Mouse (Mus musculus): ENCODE measurements around the gene Lin52. TPM values are rescaled to one million over a fixed set of nuclear protein-coding genes. Genes with fewer than 3 reads are reported as not detected.

The Lin52 gene
- polyA plus RNA-seq, 1 experiment from 2014 or later, result 31.9 TPM

DNA sequence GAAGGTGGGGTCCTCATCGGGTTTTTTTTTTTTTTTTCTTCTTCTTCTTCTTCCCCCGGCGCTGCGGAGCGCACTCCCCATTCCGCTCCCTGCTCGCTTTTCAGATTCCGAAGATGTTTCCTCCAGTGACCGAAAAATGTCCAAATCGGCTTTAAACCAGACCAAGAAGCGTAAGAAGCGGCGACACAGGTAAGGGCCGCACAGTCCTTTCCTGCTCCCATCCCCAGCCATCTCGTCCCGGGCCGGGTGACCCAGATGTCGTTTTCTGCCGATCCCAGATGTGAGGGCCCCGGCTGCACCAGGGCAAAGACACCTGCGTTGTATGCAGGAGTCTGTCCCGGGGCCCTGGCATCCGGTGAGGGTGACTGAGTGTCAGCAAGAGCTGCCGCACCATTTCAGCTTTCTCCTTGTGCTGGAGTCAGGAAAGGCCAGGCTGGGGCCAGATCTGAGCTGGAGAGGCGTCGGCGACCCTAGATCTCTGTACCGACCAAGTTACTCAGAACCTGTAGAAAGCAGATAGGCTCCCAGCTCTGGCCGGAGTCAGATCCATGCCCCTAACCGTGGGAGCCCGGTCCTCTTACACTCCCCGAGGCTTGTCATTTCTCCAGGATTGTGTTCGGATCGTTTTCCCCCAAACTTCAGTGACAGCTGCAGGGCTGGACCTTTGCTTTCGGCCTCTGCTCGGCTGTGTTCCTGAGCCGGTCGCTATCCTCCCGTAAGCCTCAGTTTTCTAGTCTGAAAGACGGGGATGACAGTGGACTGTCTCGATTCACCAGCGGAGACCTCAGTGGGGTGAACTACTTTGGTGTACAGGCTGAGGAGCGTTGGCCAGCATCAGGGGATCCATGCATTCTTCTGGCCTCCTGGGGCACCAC lies 120.5 kb downstream of the Lin52 start:
- H3K9ac ChIP-seq (ENCODE audit: low read depth, low read length), result no peak overlapping the region
- H3K4me3 ChIP-seq (ENCODE audit: low read length), result peak overlapping the region; percentile 16; the same call in 1 of the 2 replicates
- 3% methylated on average over 43 of the region's 43 CpGs for WGBS

GRCm38 (mm10) chr12:84572341-84572720 lies 121.1 kb downstream of the Lin52 start:
- peaks cover 42% of the 10 kb centered on the region for H3K27me3 ChIP-seq (replicated peaks; ENCODE audit: control insufficient read depth, insufficient read depth, low read length)
- H3K27ac ChIP-seq (ENCODE audit: low read depth, low read length), result no peak overlapping the region
- H3K4me1 ChIP-seq (ENCODE audit: control insufficient read depth, insufficient read depth, low read depth, low read length), result peaks cover 5% of the 10 kb centered on the region; the same call in 1 of the 2 replicates
- no peak overlapping the region for H3K4me3 ChIP-seq (ENCODE audit: low read length)
- H3K36me3 ChIP-seq (ENCODE audit: control insufficient read depth, insufficient read depth, low read length), result no peaks in the 10 kb centered on the region
- 5% methylated on average over 7 of the region's 7 CpGs for WGBS
- H3K4me2 ChIP-seq (ENCODE audit: low read length), result no peak overlapping the region
- no peaks in the 10 kb centered on the region for H3K9me3 ChIP-seq (ENCODE audit: control insufficient read depth, low read length)
- no peak for ATAC-seq
- H3K9ac ChIP-seq (ENCODE audit: low read depth, low read length), result no peak overlapping the region

More for the DNA sequence above, 120.5 kb downstream of the Lin52 start:
- peaks cover 5% of the 10 kb centered on the region; the same call in 1 of the 2 replicates for H3K4me1 ChIP-seq (ENCODE audit: control insufficient read depth, insufficient read depth, low read depth, low read length)
- peaks cover 44% of the 10 kb centered on the region for H3K27me3 ChIP-seq (replicated peaks; ENCODE audit: control insufficient read depth, insufficient read depth, low read length)
- H3K27ac ChIP-seq (ENCODE audit: low read depth, low read length), result no peak overlapping the region
- H3K4me2 ChIP-seq (ENCODE audit: low read length), result peak overlapping the region; percentile 5; the same call in 1 of the 2 replicates
- no peaks in the 10 kb centered on the region for H3K36me3 ChIP-seq (ENCODE audit: control insufficient read depth, insufficient read depth, low read length)
- no peaks in the 10 kb centered on the region for H3K9me3 ChIP-seq (ENCODE audit: control insufficient read depth, low read length)
- no peak for ATAC-seq

DNA sequence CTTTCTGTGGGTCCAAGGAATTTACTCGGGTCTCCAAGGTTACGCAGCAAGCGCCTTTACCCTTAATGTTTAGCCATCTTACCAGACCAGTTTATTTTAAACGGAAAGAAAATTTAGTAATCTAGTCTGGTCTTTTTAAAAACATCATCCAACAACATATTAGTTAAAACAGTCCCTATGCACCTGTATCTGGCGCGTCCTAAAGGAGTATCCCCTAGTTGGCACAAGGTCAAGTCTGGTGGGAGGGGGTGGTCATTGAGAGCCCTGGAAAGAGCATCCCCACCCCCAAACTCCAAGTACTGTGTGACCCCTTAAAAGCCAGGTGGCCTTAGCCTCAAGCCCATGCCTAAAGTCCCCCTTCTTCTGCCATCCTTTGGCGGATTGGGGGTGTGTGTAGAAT lies 121.9 kb downstream of the Lin52 start:
- no peak overlapping the region for H3K9ac ChIP-seq (ENCODE audit: low read depth, low read length)
- no peak overlapping the region for H3K27ac ChIP-seq (ENCODE audit: low read depth, low read length)
- no peaks in the 10 kb centered on the region for H3K36me3 ChIP-seq (ENCODE audit: control insufficient read depth, insufficient read depth, low read length)
- H3K4me1 ChIP-seq (ENCODE audit: control insufficient read depth, insufficient read depth, low read depth, low read length), result peaks cover 5% of the 10 kb centered on the region; the same call in 1 of the 2 replicates
- no peak overlapping the region for H3K4me2 ChIP-seq (ENCODE audit: low read length)
- WGBS, result 18% methylated on average over 7 of the region's 7 CpGs
- no peak for ATAC-seq
- H3K9me3 ChIP-seq (ENCODE audit: control insufficient read depth, low read length), result no peaks in the 10 kb centered on the region
- H3K27me3 ChIP-seq (replicated peaks; ENCODE audit: control insufficient read depth, insufficient read depth, low read length), result peaks cover 35% of the 10 kb centered on the region
- H3K4me3 ChIP-seq (ENCODE audit: low read length), result no peak overlapping the region

GRCm38 (mm10) chr12:84577768-84578439 lies 126.7 kb downstream of the Lin52 start:
- 74% methylated on average over 11 of the region's 11 CpGs for WGBS
- Histone ChIP-seq H3K4me3 (ENCODE audit: low read length) (no peak overlapping the region), H3K9me3 (ENCODE audit: control insufficient read depth, low read length) (no peaks in the 10 kb centered on the region), H3K9ac (ENCODE audit: low read depth, low read length) (no peak overlapping the region), H3K27ac (ENCODE audit: low read depth, low read length) (no peak overlapping the region), H3K27me3 (replicated peaks; ENCODE audit: control insufficient read depth, insufficient read depth, low read length) (peaks cover 19% of the 10 kb centered on the region), H3K36me3 (ENCODE audit: control insufficient read depth, insufficient read depth, low read length) (no peaks in the 10 kb centered on the region), H3K4me1 (ENCODE audit: control insufficient read depth, insufficient read depth, low read depth, low read length) (no peaks in the 10 kb centered on the region), H3K4me2 (ENCODE audit: low read length) (no peak overlapping the region)
- no peak for ATAC-seq

DNA sequence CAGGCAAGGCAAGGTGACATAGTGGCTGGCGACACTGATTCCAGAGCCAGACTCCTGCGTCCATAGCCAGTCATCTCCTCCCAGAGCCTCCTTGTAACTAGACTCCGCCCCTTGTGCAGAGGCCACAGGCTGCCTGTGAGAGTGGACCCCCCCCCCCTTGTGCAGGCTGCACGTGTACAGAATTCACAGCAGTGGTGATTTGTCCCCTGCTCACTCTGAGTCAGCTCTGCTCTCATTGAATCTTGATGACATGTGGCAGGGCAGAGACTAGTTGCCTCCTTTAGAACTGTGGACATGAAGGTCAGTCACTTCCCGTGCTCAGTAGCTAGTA lies 127.2 kb downstream of the Lin52 start:
- WGBS, result 26% methylated on average over 5 of the region's 5 CpGs
- H3K4me1 ChIP-seq (ENCODE audit: control insufficient read depth, insufficient read depth, low read depth, low read length), result no peaks in the 10 kb centered on the region
- H3K27me3 ChIP-seq (replicated peaks; ENCODE audit: control insufficient read depth, insufficient read depth, low read length), result peaks cover 14% of the 10 kb centered on the region
- H3K4me3 ChIP-seq (ENCODE audit: low read length), result no peak overlapping the region
- H3K36me3 ChIP-seq (ENCODE audit: control insufficient read depth, insufficient read depth, low read length), result no peaks in the 10 kb centered on the region
- no peak overlapping the region for H3K27ac ChIP-seq (ENCODE audit: low read depth, low read length)
- H3K4me2 ChIP-seq (ENCODE audit: low read length), result no peak overlapping the region
- H3K9ac ChIP-seq (ENCODE audit: low read depth, low read length), result no peak overlapping the region
- no peaks in the 10 kb centered on the region for H3K9me3 ChIP-seq (ENCODE audit: control insufficient read depth, low read length)
- no peak for ATAC-seq

DNA sequence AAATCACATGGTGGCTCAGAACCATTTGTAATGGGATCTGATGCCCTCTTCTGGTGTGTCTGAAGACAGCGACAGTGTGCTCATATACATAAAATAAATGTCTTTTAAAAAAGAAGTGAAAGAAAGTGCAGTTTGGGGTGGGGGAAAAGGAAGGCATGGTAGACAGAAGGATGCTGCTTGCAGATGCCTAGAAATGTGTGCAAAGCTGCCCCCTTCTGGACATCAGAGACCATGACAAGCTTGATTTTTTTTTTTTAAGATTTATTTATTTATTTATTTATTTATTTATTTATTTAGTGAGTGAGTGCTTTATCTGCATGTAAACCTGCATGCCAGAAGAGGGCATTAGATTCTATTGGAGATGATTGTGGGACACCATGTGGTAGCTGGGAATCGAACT lies 130.1 kb downstream of the Lin52 start:
- Histone ChIP-seq H3K4me3 (ENCODE audit: low read length) (no peak overlapping the region), H3K9me3 (ENCODE audit: control insufficient read depth, low read length) (no peaks in the 10 kb centered on the region), H3K4me2 (ENCODE audit: low read length) (no peak overlapping the region), H3K9ac (ENCODE audit: low read depth, low read length) (no peak overlapping the region), H3K4me1 (ENCODE audit: control insufficient read depth, insufficient read depth, low read depth, low read length) (no peaks in the 10 kb centered on the region), H3K36me3 (ENCODE audit: control insufficient read depth, insufficient read depth, low read length) (no peaks in the 10 kb centered on the region), H3K27me3 (replicated peaks; ENCODE audit: control insufficient read depth, insufficient read depth, low read length) (no peaks in the 10 kb centered on the region; the same call in 1 of the 2 replicates), H3K27ac (ENCODE audit: low read depth, low read length) (no peak overlapping the region)
- no peak for ATAC-seq
- WGBS, result 90% methylated on average over 2 of the region's 2 CpGs

DNA sequence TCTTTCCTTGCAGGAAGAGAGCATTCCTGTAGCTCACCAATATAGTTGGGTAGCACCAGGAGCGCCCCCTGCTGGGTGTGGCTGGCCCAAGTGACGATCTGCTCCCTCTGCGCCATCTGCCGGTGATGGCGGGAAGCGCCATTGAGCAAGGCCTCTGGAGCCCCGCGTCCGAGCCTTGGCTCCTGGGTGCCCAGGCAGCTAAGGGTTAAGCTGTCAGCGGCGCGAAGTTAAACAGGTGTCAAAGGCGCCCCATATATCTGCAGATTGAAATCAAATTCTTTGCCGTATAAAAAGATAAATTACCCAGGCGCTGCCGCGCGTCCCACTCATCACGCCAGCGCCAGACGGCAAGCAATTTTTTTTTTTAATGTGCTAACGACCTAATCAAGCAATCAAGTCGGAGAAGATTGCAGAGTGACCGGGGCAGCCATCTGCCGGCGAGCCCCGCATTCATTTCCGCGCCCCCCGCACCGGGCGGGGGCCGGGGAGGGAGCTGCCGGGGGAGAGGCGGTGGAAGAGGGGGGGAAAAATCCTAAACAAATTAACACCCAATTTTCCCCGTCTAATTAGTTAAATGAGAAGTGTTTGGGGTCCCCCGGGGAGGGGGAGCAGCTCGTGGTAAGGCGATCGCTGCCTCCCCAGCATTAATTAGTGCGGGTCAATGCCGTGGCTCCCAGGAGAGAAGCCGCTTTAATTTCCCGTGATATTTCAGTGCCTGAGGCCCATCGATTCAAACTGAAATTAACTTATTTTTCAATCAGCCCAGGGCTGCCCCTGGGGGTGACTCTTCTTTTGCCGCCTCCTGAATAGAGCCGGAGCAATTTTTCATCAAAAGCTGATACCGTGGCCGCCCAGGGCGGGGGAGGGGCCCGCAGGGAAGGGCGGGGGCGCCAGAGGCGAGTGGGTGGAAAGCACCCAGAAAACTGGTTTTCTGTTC lies 138.9 kb downstream of the Lin52 start:
- peaks cover 4% of the 10 kb centered on the region for H3K4me1 ChIP-seq (ENCODE audit: control insufficient read depth, insufficient read depth, low read depth, low read length)
- H3K4me2 ChIP-seq (ENCODE audit: low read length), result peak overlapping the region; percentile 86
- H3K9me3 ChIP-seq (ENCODE audit: control insufficient read depth, low read length), result no peaks in the 10 kb centered on the region
- peak overlapping the region; percentile 47 for H3K4me3 ChIP-seq (ENCODE audit: low read length)
- no peaks in the 10 kb centered on the region for H3K36me3 ChIP-seq (ENCODE audit: control insufficient read depth, insufficient read depth, low read length)
- peak overlapping the region; percentile 0 for H3K27ac ChIP-seq (ENCODE audit: low read depth, low read length)
- no peaks in the 10 kb centered on the region; the same call in 1 of the 2 replicates for H3K27me3 ChIP-seq (replicated peaks; ENCODE audit: control insufficient read depth, insufficient read depth, low read length)
- peak overlapping the region; percentile 57 for H3K9ac ChIP-seq (ENCODE audit: low read depth, low read length)
- peak; percentile 71 for ATAC-seq
- under 1% methylated on average over 54 of the region's 54 CpGs for WGBS
